Mouse (Mus musculus) forelimb bud, embryonic 11.5 days (tissue): ENCODE measurements around the gene Vmn2r8.
"Not testable (repeated sequence)": the region's sequence is repeated elsewhere in the genome, so short reads cannot be mapped to it uniquely, and the experiment has no call there.

ENCODE experiments used
- DNase-seq: peaks from one replicate; pipeline ENCODE4 v3.0.0-alpha.2; 2012; ENCODE audit warnings: low read depth, low spot score

The Vmn2r8 gene

GRCm38 (mm10) chr5:108808750-108809149 lies at the start of gene Vmn2r8:
Vmn2r8 (minus strand) TSS chr5:108808850.
- DNase-seq = not testable (repeated sequence)

DNA sequence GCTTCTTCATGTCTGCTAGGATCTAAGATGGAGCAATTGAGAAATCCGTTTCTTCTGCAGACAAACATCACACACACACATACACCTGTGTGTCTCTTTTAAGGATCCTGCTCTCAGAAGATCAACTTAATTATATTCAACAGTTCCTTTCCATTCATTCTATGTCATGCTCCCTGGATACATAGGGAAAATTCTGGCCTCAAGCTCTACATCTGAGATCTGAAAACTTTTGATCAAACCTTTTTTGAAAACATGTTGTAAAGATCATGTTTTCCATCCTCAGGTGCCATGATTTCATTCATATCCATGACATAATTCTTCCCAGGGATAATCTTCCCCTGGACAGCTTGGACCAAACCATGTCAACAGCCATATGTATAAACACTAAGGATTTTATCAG lies 43.9 kb upstream of the Vmn2r8 start, which contains the start of gene Vmn2r9:
Vmn2r9 (minus strand) TSS at position 101 of the 400 bp plus-strand sequence.
- DNase-seq = not testable (repeated sequence)

DNA sequence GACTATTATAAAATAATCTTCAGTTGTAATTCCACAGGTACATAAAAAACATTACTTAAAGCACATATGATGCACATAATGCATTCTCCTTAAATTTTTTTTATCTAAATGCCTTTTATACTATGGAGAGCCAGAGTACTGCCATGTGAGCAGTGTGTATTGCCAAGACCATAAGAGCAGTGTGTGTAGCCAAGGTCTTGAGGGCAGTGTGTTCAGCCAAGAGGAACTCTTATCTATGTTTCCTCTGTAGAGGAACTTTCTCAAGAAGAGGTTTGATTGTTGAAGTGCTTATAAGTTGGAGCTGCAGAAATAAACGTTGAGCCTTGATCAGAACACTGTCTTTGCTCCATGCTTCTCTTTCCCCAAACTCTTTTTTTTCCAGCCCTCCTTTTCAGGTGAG lies 40.8 kb upstream of the Vmn2r8 start:
- DNase-seq = no peak

- peak; percentile 9 for DNase-seq
Measured at GRCm38 (mm10) chr5:108836156-108836555, 27.5 kb upstream of the Vmn2r8 start.

DNA sequence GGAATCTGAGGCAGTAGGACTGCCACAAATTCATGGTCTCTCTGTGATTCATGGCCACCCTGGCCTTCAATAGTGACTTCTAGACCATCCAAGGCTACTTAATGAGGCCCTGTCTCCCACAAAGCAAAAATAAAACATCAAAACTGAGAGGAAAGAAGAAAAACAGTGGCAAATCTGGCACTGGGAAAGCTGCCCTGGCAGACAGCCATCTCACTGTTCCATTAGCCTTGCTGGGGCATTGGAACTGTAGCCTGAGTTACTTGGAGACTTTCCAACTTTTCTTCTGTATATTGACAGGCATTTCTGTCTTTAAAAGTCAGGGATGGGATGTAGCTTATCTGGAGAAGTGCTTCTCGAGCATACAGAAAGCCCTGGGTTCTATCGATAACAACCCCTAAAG lies 14.6 kb upstream of the Vmn2r8 start:
- no peak for DNase-seq

GRCm38 (mm10) chr5:108803646-108804045 lies 5.0 kb downstream of the Vmn2r8 start:
- no peak for DNase-seq

- not testable (repeated sequence) for DNase-seq
Measured at GRCm38 (mm10) chr5:108795263-108795662, 13.4 kb downstream of the Vmn2r8 start, which contains the start of gene Tmed11. Tmed11 (minus strand) TSS chr5:108795363.

DNA sequence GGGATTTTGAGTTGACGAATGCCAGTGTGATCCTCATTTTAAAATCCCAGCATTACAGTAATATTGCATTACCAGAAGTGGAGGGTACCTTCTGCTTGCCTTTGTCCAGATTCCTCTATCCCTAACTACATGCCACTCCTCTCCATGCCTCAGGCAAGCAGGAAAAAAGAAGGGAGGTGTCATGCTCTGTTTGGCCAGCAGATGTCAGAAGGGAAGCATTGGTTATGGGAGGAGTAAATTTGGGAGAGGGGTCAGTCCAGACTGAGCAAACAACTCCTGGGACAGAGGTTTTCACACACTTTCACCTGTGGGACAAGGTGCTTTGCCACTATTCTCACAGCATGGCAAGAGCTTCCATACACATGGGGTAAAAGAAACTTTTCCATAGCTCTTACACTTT lies 18.3 kb downstream of the Vmn2r8 start:
- DNase-seq = peak; percentile 2

GRCm38 (mm10) chr5:108774630-108775306 lies 33.9 kb downstream of the Vmn2r8 start, which contains the start of gene Rnf212:
Rnf212 (minus strand) TSS chr5:108774982.
- DNase-seq = no peak

DNA sequence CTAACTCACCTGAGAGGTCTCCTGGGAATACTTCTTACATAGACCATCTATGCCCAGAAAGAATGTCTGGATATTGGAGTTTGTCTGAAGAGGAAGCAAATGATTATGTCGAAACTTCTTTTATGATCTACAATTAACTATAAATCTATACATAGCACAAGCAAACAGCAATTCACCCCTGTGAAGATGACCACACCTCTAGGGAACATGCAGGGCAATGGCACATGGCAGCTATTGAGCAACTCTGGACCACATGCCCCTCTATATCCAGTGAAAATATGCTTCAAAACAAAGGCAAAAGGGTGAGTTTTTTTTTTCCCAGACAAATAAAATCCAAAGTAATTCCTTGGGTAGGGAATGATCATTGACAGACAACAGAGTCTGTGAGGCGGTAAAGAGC lies 48.6 kb downstream of the Vmn2r8 start:
- no peak for DNase-seq

DNA sequence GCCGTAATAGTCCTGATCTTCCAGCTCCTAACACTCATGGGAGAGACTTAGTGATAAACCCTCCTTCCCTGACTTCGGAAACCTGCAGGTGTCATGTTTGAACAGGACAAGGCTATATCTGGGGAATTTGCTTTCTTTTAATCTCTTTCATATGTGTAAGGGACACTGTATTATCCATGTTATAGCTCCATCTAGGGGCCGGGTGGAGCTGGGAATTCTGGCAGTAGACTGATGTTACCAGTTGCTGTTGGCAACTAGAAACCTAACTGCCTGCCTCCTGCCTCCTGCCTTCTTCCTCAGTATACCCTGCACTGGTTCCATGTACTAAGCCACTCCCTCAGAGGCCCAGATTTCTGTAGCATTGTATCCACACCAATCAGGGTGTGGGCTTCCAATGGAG lies 50.3 kb downstream of the Vmn2r8 start:
- DNase-seq = peak; percentile 16

- not testable (repeated sequence) for DNase-seq
Measured at GRCm38 (mm10) chr5:108751258-108751657, 57.4 kb downstream of the Vmn2r8 start.

GRCm38 (mm10) chr5:108750328-108751210 lies 58.1 kb downstream of the Vmn2r8 start:
- no peak for DNase-seq

DNA sequence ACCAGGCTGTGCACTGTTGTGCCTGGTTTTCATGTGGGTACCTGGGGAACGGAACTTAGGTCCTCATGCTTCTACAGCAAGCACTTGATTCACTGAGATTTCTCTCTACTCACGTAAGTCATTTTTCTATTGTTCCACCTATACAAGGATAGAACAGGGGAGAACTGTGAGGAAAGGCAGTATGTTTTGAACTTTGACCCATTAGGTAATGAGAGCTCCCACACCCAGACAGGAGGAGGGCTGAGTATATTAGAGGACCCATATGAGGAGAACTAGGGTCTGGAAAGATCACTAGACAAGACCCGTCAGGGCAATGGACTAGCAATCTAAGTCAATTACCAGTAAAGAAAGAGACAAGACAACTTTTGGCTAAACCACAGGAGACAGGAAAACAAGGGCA lies 64.0 kb downstream of the Vmn2r8 start:
- no peak for DNase-seq

DNA sequence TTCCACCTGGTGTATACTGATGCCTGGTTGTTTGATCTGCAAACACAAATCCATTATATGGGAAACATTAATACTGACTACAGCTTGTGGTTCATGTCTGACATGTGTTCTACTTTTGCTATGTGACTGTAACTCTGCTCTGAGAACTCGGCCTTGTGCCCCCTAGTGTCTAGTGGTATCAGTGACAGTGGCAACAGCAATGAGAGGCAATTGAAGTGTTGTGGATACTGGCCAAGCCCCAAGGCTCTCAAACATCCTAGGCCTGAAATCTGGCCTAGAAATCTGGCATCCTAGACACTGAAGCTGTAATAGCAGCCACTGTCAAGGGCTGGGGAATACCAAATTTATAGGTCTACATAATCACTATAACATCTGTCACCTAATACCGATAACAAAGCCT lies 64.8 kb downstream of the Vmn2r8 start:
- DNase-seq = peak; percentile 25

GRCm38 (mm10) chr5:108742596-108742995 lies 66.1 kb downstream of the Vmn2r8 start:
- no peak for DNase-seq

GRCm38 (mm10) chr5:108741844-108742243 lies 66.8 kb downstream of the Vmn2r8 start:
- DNase-seq = no peak
